ENCODE assay signal across 11 mouse cellular contexts in the genomic region with DNA sequence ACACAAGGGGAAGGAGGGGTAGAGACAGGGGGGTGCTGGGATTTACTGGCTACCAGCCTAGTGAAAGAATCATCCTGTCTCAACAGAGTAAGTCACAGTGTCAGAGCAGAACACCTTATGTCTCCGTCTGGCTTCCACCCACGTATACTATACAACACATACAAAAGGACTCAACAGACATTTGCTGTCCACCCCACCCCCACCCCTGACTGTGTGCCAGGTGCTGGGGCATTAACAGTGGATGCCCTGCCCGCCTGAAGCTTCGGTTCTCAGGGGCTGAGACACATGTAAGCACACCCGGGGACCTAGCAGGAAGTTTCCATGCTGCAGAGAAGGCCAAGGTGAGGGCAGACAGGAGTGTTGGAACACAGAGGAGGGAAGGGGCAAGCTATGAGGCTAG.
"Had no signal": no experiment of that assay in that cellular context is flagged by ENCODE, and none has a peak within 500 bp of the region (broad histone marks: within the 10 kb centered on the region; RNA-seq: fewer than 3 reads in every experiment).

No protein-coding gene starts in this region.

- H3K36me3 ChIP-seq: limb, embryonic 10.5 days; liver, embryonic 15.5 days; midbrain, embryonic 13.5 days had no signal

- H3K9me3 ChIP-seq: limb, embryonic 10.5 days; liver, embryonic 15.5 days; midbrain, embryonic 13.5 days had no signal

- H3K27me3 ChIP-seq: liver, embryonic 15.5 days; midbrain, embryonic 13.5 days had no signal

- DNase-seq: kidney, postnatal 10 days; kidney, postnatal 4 days; lung, adult 2 months; lung, postnatal 10 days; right cerebral cortex, postnatal 25 days; thymus, postnatal 36 days had no signal

- H3K27ac ChIP-seq: layer of hippocampus, adult 2 months; limb, embryonic 10.5 days; liver, embryonic 15.5 days; macrophage; midbrain, embryonic 13.5 days had no signal

- H3K4me3 ChIP-seq: layer of hippocampus, adult 2 months; limb, embryonic 10.5 days; liver, embryonic 15.5 days; midbrain, embryonic 13.5 days had no signal
